Mouse (Mus musculus) bone marrow macrophage, adult 2 months (primary cell): ENCODE data around the gene Cep295nl.

Experiments
- CTCF ChIP-seq: IDR thresholded peaks from 2 replicates; pipeline ENCODE4 v1.5.1; 2012; ENCODE audit warnings: low read depth, mild to moderate bottlenecking, low read length, moderate library complexity
- POLR2A ChIP-seq: IDR thresholded peaks from 2 replicates; pipeline ENCODE4 v1.6.1; 2012; ENCODE audit warnings: mild to moderate bottlenecking, low read depth, low read length, borderline replicate concordance

DNA sequence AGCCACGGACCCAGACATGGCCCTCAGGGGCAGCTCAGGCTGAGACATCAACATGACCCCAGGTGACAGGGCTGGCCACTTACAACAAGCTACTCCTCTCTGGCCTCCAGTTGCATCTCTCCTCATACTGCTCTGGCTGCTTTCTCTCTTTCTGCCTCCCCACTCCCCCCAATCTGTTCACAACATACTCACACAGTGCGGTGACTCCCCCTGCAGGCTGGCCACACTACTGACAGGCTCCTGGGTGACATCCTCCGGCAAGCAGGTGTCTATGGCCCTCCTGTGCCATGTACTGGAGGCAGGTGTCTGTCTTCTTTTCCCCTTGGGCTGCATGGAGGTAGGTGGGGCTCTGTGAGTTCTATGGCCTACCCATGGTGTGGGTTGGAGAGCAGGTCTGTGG, 44.3 kb downstream of the Cep295nl start:
- TF ChIP-seq CTCF (no peak), POLR2A (no peak)
